Mouse (Mus musculus) cortical plate, adult 2 months (tissue): Measurements from ENCODE around the gene Tspear. TPM values are rescaled to one million over a fixed set of nuclear protein-coding genes. Genes with fewer than 3 reads are reported as not detected.
"Not testable (repeated sequence)": the region's sequence is repeated elsewhere in the genome, so short reads cannot be mapped to it uniquely, and the experiment has no call there.

Experiments
- H3K27ac ChIP-seq: fragments of 200-500 bp; 2 replicates; pipeline ENCODE4 v1.5.1; 2012; ENCODE audit warnings: low read length, control low read depth, inconsistent platforms; ENCODE audit not compliant: insufficient read depth
- H3K4me1 ChIP-seq: fragments of 200-500 bp; 2 replicates; pipeline ENCODE4 v1.6.1; 2011; ENCODE audit warnings: low read length; ENCODE audit not compliant: control insufficient read depth, insufficient read depth
- H3K4me3 ChIP-seq: fragments of 200-500 bp; 2 replicates; pipeline ENCODE4 v1.5.1; 2011; ENCODE audit warnings: mild to moderate bottlenecking, low read length, control low read depth; ENCODE audit not compliant: insufficient read depth
- CTCF ChIP-seq: fragments of 200-500 bp; IDR thresholded peaks from 2 replicates; pipeline ENCODE4 v1.5.1; 2011; ENCODE audit warnings: mild to moderate bottlenecking, control low read depth, low read length; ENCODE audit not compliant: insufficient read depth; ENCODE audit errors: extremely low read depth
- POLR2A ChIP-seq: fragments of 200-500 bp; IDR thresholded peaks from 2 replicates; pipeline ENCODE4 v1.6.1; 2011; ENCODE audit warnings: mild to moderate bottlenecking, low read length, control low read depth; ENCODE audit not compliant: insufficient read depth; ENCODE audit errors: extremely low read depth
- polyA plus RNA-seq: library from polyadenylated mRNA; depleted of rRNA; stranded (reverse); fragments of >200 nt; gene quantifications from 2 replicates; pipeline ENCODE4 v1.2.3, GENCODE M21; 2012

Gene Tspear
- polyA plus RNA-seq, 1 experiment, result 0.29 TPM

DNA sequence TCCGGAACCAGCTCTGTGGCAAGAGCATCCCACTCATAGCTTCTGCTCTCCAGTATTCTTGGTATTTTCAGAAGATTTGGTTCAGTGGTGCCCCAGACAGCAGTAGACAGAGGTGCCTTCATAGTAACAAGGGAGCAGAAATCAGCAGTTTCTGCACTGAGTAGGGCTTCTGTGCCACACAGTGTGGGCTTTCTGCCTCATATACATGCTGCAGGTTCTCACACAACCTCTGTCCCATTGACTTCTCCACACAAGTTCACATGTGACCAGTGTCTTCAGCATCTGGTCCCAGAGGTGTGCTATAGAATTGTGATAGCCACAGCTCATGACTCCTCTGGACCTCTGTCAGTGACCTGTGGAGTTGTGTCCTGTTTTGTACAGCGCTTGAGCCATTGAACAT lies 102.3 kb downstream of the Tspear start:
- Histone ChIP-seq H3K4me3 (no peak overlapping the region), H3K4me1 (no peaks in the 10 kb centered on the region), H3K27ac (no peak overlapping the region)
- TF ChIP-seq POLR2A (no peak), CTCF (no peak)

DNA sequence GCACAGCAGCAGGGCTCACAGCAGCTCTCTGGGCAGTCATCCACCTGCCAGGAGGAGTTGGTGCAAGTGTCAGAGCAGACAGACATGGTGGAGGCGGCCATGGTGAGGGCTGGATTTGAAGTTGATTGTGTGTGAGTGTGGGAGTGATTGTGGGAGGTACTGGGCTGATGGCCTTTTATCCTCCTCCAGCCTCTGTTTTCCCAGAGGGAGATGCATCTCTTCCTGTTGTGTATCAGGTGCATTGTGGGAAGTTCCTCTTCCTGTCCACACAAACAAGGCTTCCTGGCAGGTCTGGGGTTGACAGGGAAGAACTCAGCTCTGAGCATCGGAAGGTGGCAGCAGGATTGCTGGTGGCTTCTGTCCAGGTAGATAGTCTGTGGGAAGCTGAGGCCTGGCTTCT lies 108.6 kb downstream of the Tspear start, which contains the start of gene Gm9639:
TSS of gene Gm9639 (minus strand) at position 101 of the 400 bp plus-strand sequence.
- no peak within 1 kb of the TSS for H3K4me3 ChIP-seq
- no peak for TF ChIP-seq CTCF
- TF ChIP-seq POLR2A, result no peak
- no peak within 1 kb of the TSS for H3K27ac ChIP-seq
- H3K4me1 ChIP-seq, result no peaks in the 10 kb centered on the region

DNA sequence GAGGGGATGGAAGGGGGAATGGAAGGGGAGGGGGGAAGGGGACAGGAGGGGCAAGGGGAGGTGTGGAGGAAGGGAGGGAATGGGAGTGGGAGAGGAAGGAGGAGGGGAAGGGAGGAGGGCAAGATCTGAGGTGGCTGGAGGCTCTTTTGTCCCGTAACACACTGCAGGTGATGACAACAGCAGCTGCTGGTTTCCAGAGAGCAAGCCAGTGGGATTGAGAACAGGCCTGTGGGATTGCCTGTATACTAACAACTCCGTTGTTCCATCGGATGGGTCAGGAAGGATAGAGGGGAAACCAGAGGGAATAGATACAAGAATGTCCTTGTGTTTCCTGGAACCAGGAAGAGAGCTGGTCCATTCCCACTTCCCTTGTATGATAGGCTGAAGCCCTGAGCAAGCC lies 111.3 kb downstream of the Tspear start:
- TF ChIP-seq POLR2A (no peak), CTCF (no peak)
- Histone ChIP-seq H3K27ac (no peak overlapping the region), H3K4me1 (no peaks in the 10 kb centered on the region), H3K4me3 (no peak overlapping the region)

DNA sequence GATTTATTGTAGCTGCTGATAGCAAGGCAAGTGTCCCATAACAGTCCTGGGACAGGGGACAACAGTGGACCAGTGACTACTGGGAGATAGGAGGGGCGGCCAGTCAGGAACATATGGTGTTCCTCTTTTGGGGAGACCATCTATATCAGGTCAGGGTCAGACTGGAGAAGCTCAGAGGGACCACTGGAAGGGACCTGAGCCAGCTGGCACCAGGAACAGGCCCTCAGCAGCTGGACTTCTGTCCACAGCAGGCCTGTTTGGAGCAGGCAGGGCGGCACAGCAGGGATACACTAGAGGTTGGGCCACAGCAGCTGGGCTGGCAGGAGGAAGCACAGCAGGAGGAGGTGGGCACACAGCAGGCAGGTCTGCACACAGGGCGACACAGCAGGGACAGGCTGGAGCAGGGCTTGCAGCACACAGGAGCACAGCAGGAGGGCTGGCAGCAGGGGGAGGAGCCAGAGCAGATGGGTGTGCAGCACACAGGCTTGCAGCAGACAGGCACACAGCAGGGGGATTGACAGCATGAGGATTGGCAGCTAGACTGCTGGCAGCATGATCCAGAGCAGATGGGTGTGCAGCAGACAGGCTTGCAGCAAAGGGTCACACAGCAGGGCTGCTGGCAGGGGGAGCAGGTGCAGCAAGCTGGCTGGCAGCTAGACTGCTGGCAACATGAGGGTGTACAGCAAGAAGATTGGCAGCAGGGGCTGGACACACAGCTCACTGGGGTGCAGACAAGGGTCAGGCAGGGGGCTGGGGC lies 112.0 kb downstream of the Tspear start:
- H3K27ac ChIP-seq, H3K4me3 ChIP-seq, H3K4me1 ChIP-seq: not testable (repeated sequence)

DNA sequence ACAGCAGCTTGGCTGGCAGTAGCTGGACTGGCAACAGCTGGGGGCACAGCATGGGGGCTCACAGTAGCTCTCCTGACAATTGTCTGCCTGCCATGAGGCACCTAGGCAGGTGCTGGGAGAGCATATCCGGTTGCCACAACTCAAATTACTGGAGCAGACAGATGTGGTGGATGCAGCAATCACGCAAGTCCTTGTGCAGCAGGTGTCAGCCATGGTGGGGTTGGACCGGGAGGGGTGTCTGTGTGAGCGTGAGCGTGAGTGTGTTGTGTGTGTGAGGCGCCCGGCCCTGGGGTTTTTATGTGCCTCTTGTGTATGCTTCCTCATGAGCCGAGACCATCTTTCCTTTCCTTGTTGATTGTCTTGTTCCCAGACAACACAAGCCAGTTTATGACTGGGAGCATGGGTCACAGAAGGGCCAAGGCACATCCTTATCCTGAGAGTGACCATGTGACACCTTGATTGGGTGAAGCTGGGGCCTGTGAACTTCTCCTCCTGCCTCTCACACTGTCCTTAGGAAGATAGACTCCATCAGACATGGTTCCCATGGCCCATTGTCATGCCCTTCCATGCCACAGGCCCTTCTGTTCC lies 112.6 kb downstream of the Tspear start, which contains the start of gene Gm19668:
TSS of gene Gm19668 (minus strand) at position 213 of the 588 bp plus-strand sequence.
- TF ChIP-seq CTCF (no peak), POLR2A (no peak)

DNA sequence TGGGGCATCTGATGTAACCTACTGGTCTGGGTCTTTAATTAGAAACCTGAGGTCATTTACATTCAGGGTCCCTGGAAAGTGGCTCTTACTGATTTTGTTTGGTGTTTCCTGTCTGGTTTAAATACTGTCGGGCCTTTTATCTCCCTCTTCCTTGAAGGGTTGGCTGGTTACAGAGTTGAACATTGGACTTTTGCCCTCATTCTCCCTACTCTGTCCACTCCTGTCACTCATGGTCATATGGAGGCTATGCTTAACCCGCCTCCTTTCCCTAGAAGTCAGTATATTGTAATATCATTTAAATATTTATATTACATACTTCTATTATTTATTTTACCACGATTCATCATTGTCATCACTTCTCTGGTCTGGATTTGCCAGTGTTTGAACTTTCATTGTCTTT lies 117.7 kb downstream of the Tspear start:
- H3K4me1 ChIP-seq, result no peaks in the 10 kb centered on the region
- no peak overlapping the region for H3K27ac ChIP-seq
- TF ChIP-seq POLR2A (no peak), CTCF (no peak)
- no peak overlapping the region for H3K4me3 ChIP-seq

More for the DNA sequence above, 112.6 kb downstream of the Tspear start, which contains the start of gene Gm19668:
- no peak within 1 kb of the TSS for H3K4me3 ChIP-seq
- H3K4me1 ChIP-seq, result no peaks in the 10 kb centered on the region
- no peak within 1 kb of the TSS for H3K27ac ChIP-seq

DNA sequence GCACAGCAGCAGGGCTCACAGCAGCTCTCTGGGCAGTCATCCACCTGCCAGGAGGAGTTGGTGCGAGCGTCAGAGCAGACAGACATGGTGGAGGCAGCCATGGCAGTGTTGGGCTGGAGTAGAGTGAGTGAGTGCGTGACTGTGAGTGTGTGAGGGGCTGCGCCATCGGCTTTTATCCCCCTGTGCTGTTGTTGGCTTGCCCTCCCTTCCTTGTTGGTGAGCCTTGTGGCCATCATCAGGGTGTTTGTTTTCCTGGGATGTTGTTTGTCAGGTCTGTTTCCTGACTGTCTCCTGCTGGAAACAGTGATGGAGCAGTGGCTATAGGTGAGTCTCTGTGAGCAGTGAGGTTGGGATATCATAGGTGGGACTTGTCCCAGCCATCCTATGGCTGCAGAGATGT lies 125.4 kb downstream of the Tspear start, which contains the start of gene Gm9507:
TSS of gene Gm9507 (minus strand) at position 101 of the 400 bp plus-strand sequence.
- no peak for TF ChIP-seq CTCF
- TF ChIP-seq POLR2A, result no peak
- no peak within 1 kb of the TSS for H3K4me3 ChIP-seq

DNA sequence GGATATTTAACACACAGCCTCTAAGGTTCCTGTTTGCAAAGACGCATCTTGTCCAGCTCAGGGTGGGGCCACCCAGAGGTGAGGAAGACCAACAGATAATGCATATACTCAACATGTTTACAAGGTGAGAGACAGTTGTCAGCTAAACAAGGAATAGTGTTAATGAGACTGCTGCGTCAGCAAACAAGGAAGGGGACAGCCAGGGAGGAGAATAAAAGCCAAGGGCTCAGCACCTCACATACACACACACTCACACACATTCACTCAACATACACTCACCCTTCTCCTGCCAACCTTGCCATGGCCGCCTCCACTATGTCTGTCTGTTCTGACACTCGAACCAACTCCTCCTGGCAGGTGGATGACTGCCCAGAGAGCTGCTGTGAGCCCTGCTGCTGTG lies 128.0 kb downstream of the Tspear start, which contains the start of gene Gm2696:
TSS of gene Gm2696 (plus strand) at position 301 of the 400 bp plus-strand sequence.
- no peak within 1 kb of the TSS for H3K27ac ChIP-seq
- TF ChIP-seq CTCF (no peak), POLR2A (no peak)

More for the DNA sequence above, 125.4 kb downstream of the Tspear start, which contains the start of gene Gm9507:
- Histone ChIP-seq H3K4me1 (no peaks in the 10 kb centered on the region), H3K27ac (no peak within 1 kb of the TSS)

DNA sequence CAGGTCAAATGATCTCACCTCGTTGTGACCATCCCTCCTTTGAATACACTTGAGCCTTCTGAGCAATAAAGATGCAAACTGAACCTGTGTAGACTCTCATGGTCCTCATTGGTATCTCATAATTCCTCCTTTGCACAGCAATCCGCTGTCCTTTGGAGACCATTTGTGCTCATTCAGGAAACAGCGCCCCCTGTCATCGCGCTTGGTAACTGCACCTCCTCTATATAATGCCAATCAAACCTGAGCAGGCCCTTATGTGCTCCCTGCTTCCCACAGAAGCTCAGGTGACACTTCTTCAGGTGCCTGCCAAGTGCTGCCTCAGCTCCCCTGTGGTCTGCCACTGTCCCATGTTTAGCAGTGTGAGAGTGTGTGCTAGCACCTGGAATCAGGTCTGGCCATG lies 129.1 kb downstream of the Tspear start:
- H3K4me3 ChIP-seq, result no peak overlapping the region
- no peak overlapping the region for H3K27ac ChIP-seq
- TF ChIP-seq POLR2A, result no peak
- TF ChIP-seq CTCF, result peak; percentile 60
- H3K4me1 ChIP-seq, result no peaks in the 10 kb centered on the region

More for the DNA sequence above, 128.0 kb downstream of the Tspear start, which contains the start of gene Gm2696:
- H3K4me3 ChIP-seq, result no peak within 1 kb of the TSS
- H3K4me1 ChIP-seq, result no peaks in the 10 kb centered on the region

DNA sequence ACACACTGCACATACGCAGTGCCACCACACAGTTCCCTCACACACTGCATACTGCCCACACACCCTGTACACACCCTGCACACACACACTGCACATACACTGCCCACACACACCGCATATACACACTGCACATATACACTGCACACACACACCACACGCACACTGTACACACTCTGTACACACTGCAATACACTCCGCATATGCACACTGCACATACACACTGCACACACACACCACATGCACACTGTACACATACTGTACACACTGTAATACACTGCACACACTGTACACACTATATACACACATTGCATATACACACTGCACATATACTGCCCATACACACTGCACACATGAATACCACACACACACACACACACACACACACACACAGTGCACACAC lies 132.2 kb downstream of the Tspear start:
- TF ChIP-seq CTCF, result no peak
- TF ChIP-seq POLR2A, result no peak
- Histone ChIP-seq H3K27ac (no peak overlapping the region), H3K4me3 (no peak overlapping the region), H3K4me1 (no peaks in the 10 kb centered on the region)

DNA sequence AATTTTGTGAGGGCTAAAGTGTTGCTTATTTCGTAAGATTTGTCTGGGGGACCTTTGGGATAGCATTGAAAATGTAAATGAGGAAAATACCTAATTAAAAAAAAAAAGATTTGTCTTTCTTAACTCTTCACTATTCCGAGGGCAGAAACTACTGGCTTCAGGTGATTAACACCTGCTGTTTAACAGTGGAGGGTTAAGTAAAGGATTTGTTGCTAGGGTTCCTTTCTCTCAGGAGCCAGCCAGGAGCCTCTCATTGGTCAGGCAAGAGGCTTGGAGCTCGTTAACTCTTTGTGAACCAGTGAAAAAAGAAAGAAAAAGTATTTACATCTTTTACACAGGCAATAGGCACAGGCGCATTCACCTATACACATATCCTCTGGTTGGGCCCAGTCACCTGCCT lies 132.8 kb downstream of the Tspear start:
- no peak overlapping the region for H3K4me3 ChIP-seq
- no peaks in the 10 kb centered on the region for H3K4me1 ChIP-seq
- H3K27ac ChIP-seq, result no peak overlapping the region
- no peak for TF ChIP-seq POLR2A
- TF ChIP-seq CTCF, result no peak
